Mouse (Mus musculus): ENCODE results near the gene Grxcr1.

- TF ChIP-seq CTCF (IDR thresholded peaks at IDR 0.05; ENCODE audit: low read depth) (no peak), EP300 (optimal IDR thresholded peaks at IDR 0.05) (no peak)
Observed at GRCm38 (mm10) chr5:68003904-68004303, 27.7 kb upstream of the Grxcr1 start.
